ENCODE assay signal across 14 mouse cellular contexts in genomic region chr13:69591338-69591737, GRCm38 (mm10).
"Had no signal": no experiment of that assay in that cellular context is flagged by ENCODE, and none has a peak within 500 bp of the region (broad histone marks: within the 10 kb centered on the region; RNA-seq: fewer than 3 reads in every experiment).

No protein-coding gene starts in this region.

- H3K27ac ChIP-seq: hindbrain, postnatal 0 days; kidney, postnatal 0 days; layer of hippocampus, adult 2 months; liver, embryonic 14.5 days; midbrain, embryonic 12.5 days; neural tube, embryonic 15.5 days had no signal

- DNase-seq: kidney, adult 9 months; kidney, postnatal 36 days; lung, adult 18-20 months; right cerebral cortex, adult 18-20 months; right cerebral cortex, postnatal 25 days; thymus, adult 2 months; thymus, postnatal 25 days had no signal

- ATAC-seq: hindbrain, postnatal 0 days had no signal

- H3K4me1 ChIP-seq: midbrain, embryonic 12.5 days; neural tube, embryonic 15.5 days had no signal

- H3K36me3 ChIP-seq: midbrain, embryonic 12.5 days; neural tube, embryonic 15.5 days had no signal

- H3K27me3 ChIP-seq: midbrain, embryonic 12.5 days; neural tube, embryonic 15.5 days had no signal

- H3K9ac ChIP-seq: liver, embryonic 14.5 days; midbrain, embryonic 12.5 days; neural tube, embryonic 15.5 days had no signal

- H3K9me3 ChIP-seq: midbrain, embryonic 12.5 days; neural tube, embryonic 15.5 days had no signal

- H3K4me2 ChIP-seq: midbrain, embryonic 12.5 days; neural tube, embryonic 15.5 days had no signal

- H3K4me3 ChIP-seq: layer of hippocampus, adult 2 months; midbrain, embryonic 12.5 days; myocyte; neural tube, embryonic 15.5 days had no signal
